Mouse (Mus musculus) cortical plate, adult 2 months (tissue): ENCODE measurements around the gene Fras1. TPM values are rescaled to one million over a fixed set of nuclear protein-coding genes. Genes with fewer than 3 reads are reported as not detected.

Experiments
- H3K27ac ChIP-seq: fragments of 200-500 bp; 2 replicates; pipeline ENCODE4 v1.5.1; 2012; ENCODE audit warnings: low read length, control low read depth, inconsistent platforms; ENCODE audit not compliant: insufficient read depth
- H3K4me1 ChIP-seq: fragments of 200-500 bp; 2 replicates; pipeline ENCODE4 v1.6.1; 2011; ENCODE audit warnings: low read length; ENCODE audit not compliant: control insufficient read depth, insufficient read depth
- H3K4me3 ChIP-seq: fragments of 200-500 bp; 2 replicates; pipeline ENCODE4 v1.5.1; 2011; ENCODE audit warnings: mild to moderate bottlenecking, low read length, control low read depth; ENCODE audit not compliant: insufficient read depth
- CTCF ChIP-seq: fragments of 200-500 bp; IDR thresholded peaks from 2 replicates; pipeline ENCODE4 v1.5.1; 2011; ENCODE audit warnings: mild to moderate bottlenecking, control low read depth, low read length; ENCODE audit not compliant: insufficient read depth; ENCODE audit errors: extremely low read depth
- POLR2A ChIP-seq: fragments of 200-500 bp; IDR thresholded peaks from 2 replicates; pipeline ENCODE4 v1.6.1; 2011; ENCODE audit warnings: mild to moderate bottlenecking, low read length, control low read depth; ENCODE audit not compliant: insufficient read depth; ENCODE audit errors: extremely low read depth
- polyA plus RNA-seq: library from polyadenylated mRNA; depleted of rRNA; stranded (reverse); fragments of >200 nt; gene quantifications from 2 replicates; pipeline ENCODE4 v1.2.3, GENCODE M21; 2012

Fras1 gene
- polyA plus RNA-seq, 1 experiment = 6.0 TPM

- peak within 1 kb of the TSS; percentile 95 for H3K27ac ChIP-seq
- H3K4me1 ChIP-seq = no peaks in the 10 kb centered on the region; the same call in 1 of the 2 replicates
- H3K4me3 ChIP-seq = peak within 1 kb of the TSS; percentile 49
- TF ChIP-seq CTCF = no peak
- no peak for TF ChIP-seq POLR2A
These were observed 419.4 kb downstream of the Fras1 start, which contains the start of gene Anxa3 for GRCm38 (mm10) chr5:96792936-96793718. Anxa3 (plus strand) TSS chr5:96793339.

GRCm38 (mm10) chr5:96793953-96794635 is 420.3 kb downstream of the Fras1 start:
- TF ChIP-seq POLR2A (no peak), CTCF (no peak)
- Histone ChIP-seq H3K4me1 (no peaks in the 10 kb centered on the region; the same call in 1 of the 2 replicates), H3K4me3 (peak overlapping the region; percentile 49), H3K27ac (peak overlapping the region; percentile 95; the same call in 1 of the 2 replicates)

DNA sequence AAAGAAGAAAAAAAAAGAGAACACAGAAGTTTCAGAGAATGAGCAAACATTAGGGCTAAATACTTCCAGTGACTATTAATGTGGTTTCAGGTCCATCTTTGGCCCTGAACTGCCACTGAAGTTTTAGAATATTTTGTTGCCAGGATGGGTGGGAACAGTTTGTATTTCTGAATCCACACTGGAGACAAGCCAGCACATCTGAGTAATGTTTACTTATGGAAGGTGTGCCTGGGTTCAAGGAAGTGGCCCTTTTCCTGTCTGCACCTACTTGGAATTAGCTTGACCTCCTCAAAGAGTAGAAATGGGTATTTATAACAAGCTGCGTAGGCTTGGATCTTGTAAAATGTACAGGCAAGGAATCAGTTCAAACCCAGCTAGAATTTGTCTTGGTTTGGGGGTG is 422.0 kb downstream of the Fras1 start:
- Histone ChIP-seq H3K4me1 (no peaks in the 10 kb centered on the region; the same call in 1 of the 2 replicates), H3K27ac (no peak overlapping the region), H3K4me3 (no peak overlapping the region)
- TF ChIP-seq CTCF (no peak), POLR2A (no peak)

DNA sequence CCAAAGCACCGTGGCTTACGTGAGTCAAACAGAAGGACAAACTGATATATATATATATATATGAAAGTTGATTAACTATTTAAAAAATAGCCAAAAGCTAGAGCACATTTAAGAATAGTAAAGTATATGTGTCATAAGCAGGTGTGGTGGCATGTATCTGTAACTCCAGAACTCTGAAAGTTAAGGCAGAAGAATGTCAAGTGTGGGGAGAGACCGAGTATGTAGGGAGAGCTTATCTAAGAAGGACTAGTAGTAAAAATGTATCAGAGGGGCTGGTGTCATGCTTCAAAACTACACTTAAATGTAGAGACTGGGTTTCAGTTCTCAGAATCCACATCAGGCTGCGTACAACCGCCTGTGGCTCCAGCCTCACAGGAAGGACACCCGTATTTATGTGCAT is 423.7 kb downstream of the Fras1 start:
- Histone ChIP-seq H3K27ac (no peak overlapping the region), H3K4me3 (no peak overlapping the region), H3K4me1 (no peaks in the 10 kb centered on the region; the same call in 1 of the 2 replicates)
- TF ChIP-seq POLR2A (no peak), CTCF (no peak)

GRCm38 (mm10) chr5:96799165-96799564 is 425.4 kb downstream of the Fras1 start:
- Histone ChIP-seq H3K4me3 (no peak overlapping the region), H3K27ac (no peak overlapping the region), H3K4me1 (no peaks in the 10 kb centered on the region)
- TF ChIP-seq CTCF = no peak
- TF ChIP-seq POLR2A = no peak

GRCm38 (mm10) chr5:96799969-96800368 is 426.2 kb downstream of the Fras1 start:
- TF ChIP-seq CTCF (no peak), POLR2A (no peak)
- H3K27ac ChIP-seq = no peak overlapping the region
- H3K4me1 ChIP-seq = no peaks in the 10 kb centered on the region
- no peak overlapping the region for H3K4me3 ChIP-seq

DNA sequence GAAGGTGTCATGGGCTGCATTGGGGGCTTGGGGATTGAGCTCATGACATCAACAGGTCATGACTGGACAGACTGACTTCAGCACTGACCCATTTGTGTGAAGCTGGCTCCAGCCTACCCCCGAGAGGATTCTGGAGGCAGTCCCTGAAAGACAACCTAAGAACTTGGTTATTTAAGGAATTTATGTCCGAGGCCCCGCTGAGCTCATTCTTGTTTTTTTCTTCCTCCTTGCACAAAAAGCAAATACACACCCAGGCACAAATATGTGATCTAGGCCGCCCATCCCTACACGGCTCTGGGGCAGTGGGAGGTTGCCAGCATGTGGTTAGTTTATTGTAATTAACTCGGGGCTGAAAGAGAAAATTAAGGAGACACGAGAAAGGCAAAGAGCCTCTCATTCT is 428.4 kb downstream of the Fras1 start:
- no peak for TF ChIP-seq CTCF
- H3K4me1 ChIP-seq = no peaks in the 10 kb centered on the region
- H3K4me3 ChIP-seq = no peak overlapping the region
- no peak overlapping the region for H3K27ac ChIP-seq

- no peak overlapping the region for H3K4me3 ChIP-seq
- H3K4me1 ChIP-seq = no peaks in the 10 kb centered on the region
- no peak overlapping the region for H3K27ac ChIP-seq
- TF ChIP-seq POLR2A = no peak
- TF ChIP-seq CTCF = no peak
These were observed 429.3 kb downstream of the Fras1 start for GRCm38 (mm10) chr5:96803091-96803490.

DNA sequence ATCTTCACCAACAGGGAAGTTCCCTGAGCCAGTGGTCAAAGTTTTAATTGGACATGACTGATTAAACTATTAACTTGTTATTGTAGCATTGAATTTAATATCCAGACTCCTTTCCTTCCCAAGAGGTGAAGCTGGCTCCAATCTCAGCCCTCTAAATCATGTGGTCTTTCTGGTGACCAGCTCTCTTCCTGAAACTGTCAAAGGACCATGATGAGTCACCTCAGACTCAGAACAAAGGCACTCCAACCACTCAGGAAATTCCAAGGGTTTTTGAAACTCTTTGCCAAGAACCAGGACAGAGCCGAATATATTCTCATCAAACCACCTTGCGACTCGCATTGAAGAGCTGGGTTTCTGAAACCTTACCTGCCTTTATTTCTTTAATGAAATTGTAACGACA is 430.5 kb downstream of the Fras1 start:
- no peak overlapping the region for H3K27ac ChIP-seq
- TF ChIP-seq POLR2A (no peak), CTCF (no peak)
- H3K4me1 ChIP-seq = no peaks in the 10 kb centered on the region
- no peak overlapping the region for H3K4me3 ChIP-seq

GRCm38 (mm10) chr5:96804813-96805212 is 431.1 kb downstream of the Fras1 start:
- Histone ChIP-seq H3K4me1 (no peaks in the 10 kb centered on the region), H3K27ac (no peak overlapping the region), H3K4me3 (no peak overlapping the region)
- TF ChIP-seq CTCF (no peak), POLR2A (no peak)
